In genomic region chr7:99154648-99155151, GRCm38 (mm10) we compare ENCODE assay signal across 9 mouse cellular contexts. TPM values are rescaled to one million over a fixed set of nuclear protein-coding genes. Genes with fewer than 3 reads are reported as not detected.
DNase-seq lines count a peak whose midpoint lies in the region; ATAC-seq lines count a peak whose summit lies in the region.
"Had no signal": no experiment of that assay in that cellular context is flagged by ENCODE, and none has a peak within 500 bp of the region (broad histone marks: within the 10 kb centered on the region; RNA-seq: fewer than 3 reads in every experiment).

No protein-coding gene starts in this region.

- H3K9me3 ChIP-seq in kidney, embryonic 15.5 days (replicated peaks), result no peaks in the 10 kb centered on the region
- no peaks in the 10 kb centered on the region for H3K9me3 ChIP-seq in hindbrain, embryonic 15.5 days
- no peaks in the 10 kb centered on the region for H3K9me3 ChIP-seq in midbrain, embryonic 12.5 days

- no peaks in the 10 kb centered on the region for H3K36me3 ChIP-seq in kidney, embryonic 15.5 days
- no peaks in the 10 kb centered on the region for H3K36me3 ChIP-seq in hindbrain, embryonic 15.5 days
- no peaks in the 10 kb centered on the region for H3K36me3 ChIP-seq in midbrain, embryonic 12.5 days

- peak overlapping the region; percentile 36; the same call in 1 of the 2 replicates for H3K4me2 ChIP-seq in kidney, embryonic 15.5 days
- H3K4me2 ChIP-seq in hindbrain, embryonic 15.5 days, result no peak overlapping the region
- no peak overlapping the region for H3K4me2 ChIP-seq in midbrain, embryonic 12.5 days (replicated peaks)

- no peak for DNase-seq in kidney, adult 8-10 months
- peak; percentile 26 for DNase-seq in R1 (ENCODE audit: low read depth, low spot score)
- DNase-seq in layer of hippocampus, adult 9-11 months, result no peak
- DNase-seq in urinary bladder, postnatal 25 days (ENCODE audit: low spot score), result no peak
- DNase-seq in cerebellum, adult 18-20 months, result no peak
- DNase-seq: right cerebral cortex, postnatal 4 days had no signal

- H3K4me3 ChIP-seq in kidney, embryonic 15.5 days (replicated peaks), result no peak overlapping the region
- H3K4me3 ChIP-seq in hindbrain, embryonic 15.5 days, result no peak overlapping the region
- no peak overlapping the region for H3K4me3 ChIP-seq in midbrain, embryonic 12.5 days

- H3K9ac ChIP-seq in kidney, embryonic 15.5 days, result no peak overlapping the region
- no peak overlapping the region for H3K9ac ChIP-seq in hindbrain, embryonic 15.5 days
- H3K9ac ChIP-seq in midbrain, embryonic 12.5 days (replicated peaks), result no peak overlapping the region

- 54% methylated on average over 8 of the region's 8 CpGs for WGBS in kidney, embryonic 15.5 days
- 59% methylated on average over 8 of the region's 8 CpGs for WGBS in hindbrain, embryonic 15.5 days
- WGBS in midbrain, embryonic 12.5 days, result 58% methylated on average over 8 of the region's 8 CpGs

- peaks cover 22% of the 10 kb centered on the region for H3K4me1 ChIP-seq in kidney, embryonic 15.5 days
- H3K4me1 ChIP-seq in hindbrain, embryonic 15.5 days (replicated peaks), result peaks cover 10% of the 10 kb centered on the region
- H3K4me1 ChIP-seq in midbrain, embryonic 12.5 days, result peaks cover 13% of the 10 kb centered on the region

- peak; percentile 52 for ATAC-seq in kidney, embryonic 15.5 days (replicated peaks; ENCODE audit: low FRiP score)
- peak; percentile 35; the same call in 1 of the 2 replicates for ATAC-seq in hindbrain, embryonic 15.5 days (ENCODE audit: low FRiP score, low read depth)
- peak; percentile 66 for ATAC-seq in midbrain, embryonic 12.5 days (ENCODE audit: low FRiP score, low read depth)

- H3K27ac ChIP-seq in kidney, embryonic 15.5 days, result no peak overlapping the region
- no peak overlapping the region for H3K27ac ChIP-seq in hindbrain, embryonic 15.5 days (replicated peaks)
- H3K27ac ChIP-seq in midbrain, embryonic 12.5 days (replicated peaks), result no peak overlapping the region

- H3K27me3 ChIP-seq in kidney, embryonic 15.5 days, result no peaks in the 10 kb centered on the region
- H3K27me3 ChIP-seq in hindbrain, embryonic 15.5 days, result no peaks in the 10 kb centered on the region
- H3K27me3 ChIP-seq in midbrain, embryonic 12.5 days, result no peaks in the 10 kb centered on the region

RNA-seq across cellular contexts. Expression of gene Uvrag, which starts 13.8 kb away (rescaled TPM):
- polyA plus RNA-seq in kidney, embryonic 15.5 days (2015; fragmentation: Nextera tagmentation; extraction: Ambion mirVana), result 19.1 and 22.6 TPM in 2 replicates
- 14.6 and 16.8 TPM in 2 replicates for polyA plus RNA-seq in hindbrain, embryonic 15.5 days (2015; fragmentation: Nextera tagmentation; extraction: Ambion mirVana)
- 15.7 and 16.4 TPM in 2 replicates for polyA plus RNA-seq in midbrain, embryonic 12.5 days (2016; fragmentation: Nextera tagmentation; extraction: Ambion mirVana)

RNA-seq across cellular contexts. Expression of gene Dgat2, which starts 27.8 kb away (rescaled TPM):
- polyA plus RNA-seq in kidney, embryonic 15.5 days (2015; fragmentation: Nextera tagmentation; extraction: Ambion mirVana), result 29.0 and 31.2 TPM in 2 replicates
- 18.9 and 22.1 TPM in 2 replicates for polyA plus RNA-seq in hindbrain, embryonic 15.5 days (2015; fragmentation: Nextera tagmentation; extraction: Ambion mirVana)
- polyA plus RNA-seq in midbrain, embryonic 12.5 days (2016; fragmentation: Nextera tagmentation; extraction: Ambion mirVana), result 9.6 and 9.7 TPM in 2 replicates
